Mouse (Mus musculus): Measurements from ENCODE around the gene P2ry14. TPM values are rescaled to one million over a fixed set of nuclear protein-coding genes. Genes with fewer than 3 reads are reported as not detected.
"Not testable (repeated sequence)": the region's sequence is repeated elsewhere in the genome, so short reads cannot be mapped to it uniquely, and the experiment has no call there.

The P2ry14 gene
- polyA plus RNA-seq, 1 experiment from 2014 or later: 2.3 TPM

- Histone ChIP-seq H3K4me1 (peaks cover 6% of the 10 kb centered on the region; the same call in 1 of the 2 replicates), H3K36me3 (no peaks in the 10 kb centered on the region), H3K9ac (no peak overlapping the region), H3K27me3 (no peaks in the 10 kb centered on the region), H3K9me3 (replicated peaks) (no peaks in the 10 kb centered on the region), H3K4me2 (replicated peaks) (no peak overlapping the region), H3K4me3 (replicated peaks) (no peak overlapping the region), H3K27ac (replicated peaks) (no peak overlapping the region)
- WGBS: 89% methylated on average over 3 of the region's 3 CpGs
- no peak for ATAC-seq (ENCODE audit: insufficient number of reproducible peaks, low FRiP score, low TSS enrichment, low read depth)
Measured at GRCm38 (mm10) chr3:59129547-59129946, 23.9 kb downstream of the P2ry14 start.

DNA sequence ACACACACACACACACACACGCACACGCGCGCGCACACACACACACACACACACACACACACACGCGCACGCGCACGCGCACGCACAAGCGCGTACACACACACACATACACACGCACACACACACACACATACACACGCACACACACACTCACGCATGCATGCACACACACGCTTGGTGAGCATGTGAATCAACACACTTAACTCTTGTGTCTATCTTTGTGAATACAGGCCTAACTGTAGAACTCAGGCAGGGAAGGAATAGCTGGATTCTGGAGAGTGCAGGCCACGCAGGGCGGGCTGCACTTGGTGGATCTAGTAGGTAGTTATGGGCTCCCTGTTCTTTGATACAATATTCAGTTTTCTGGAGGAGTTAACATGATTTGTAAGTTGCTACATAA, 24.7 kb downstream of the P2ry14 start:
- WGBS: 81% methylated on average over 20 of the region's 20 CpGs
- ATAC-seq (ENCODE audit: insufficient number of reproducible peaks, low FRiP score, low TSS enrichment, low read depth): no peak
- no peaks in the 10 kb centered on the region for H3K27me3 ChIP-seq

DNA sequence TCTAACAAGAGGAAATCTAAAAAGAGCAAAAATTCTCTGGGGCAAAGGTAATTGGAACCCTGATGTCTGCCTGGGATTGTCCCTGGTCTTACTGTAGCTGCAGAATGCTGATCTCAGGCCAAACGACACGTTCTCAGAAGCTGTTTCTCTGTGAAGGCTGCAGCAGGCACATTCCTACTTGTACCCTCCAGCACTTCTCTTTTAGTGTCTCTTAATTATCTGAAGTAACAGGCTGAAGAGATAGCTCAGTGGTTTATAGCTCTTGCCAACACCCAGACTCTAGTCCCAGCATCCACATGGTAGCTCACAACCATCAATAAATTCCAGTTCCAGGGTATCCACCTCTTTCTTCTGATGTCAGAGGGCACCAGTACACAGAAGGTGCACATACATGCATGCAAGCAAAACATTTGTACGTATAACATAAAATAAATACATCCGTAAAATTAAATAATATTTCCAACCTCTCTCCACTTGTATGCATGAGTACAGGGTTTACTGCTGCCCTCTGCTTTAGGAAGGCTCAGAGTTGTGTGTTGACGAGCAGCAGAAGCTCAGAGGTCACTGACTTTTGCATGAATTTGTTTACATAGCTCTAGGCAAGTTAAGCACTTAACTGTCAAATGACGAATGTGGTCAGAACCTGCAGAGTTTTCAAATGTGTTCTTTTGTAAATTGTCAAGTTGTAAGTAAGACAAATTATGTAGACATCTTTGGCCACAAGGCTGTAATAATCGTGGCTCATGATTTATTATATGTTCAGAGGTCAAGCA, 27.4 kb downstream of the P2ry14 start:
- no peak for ATAC-seq (ENCODE audit: insufficient number of reproducible peaks, low FRiP score, low TSS enrichment, low read depth)
- Histone ChIP-seq H3K4me3 (replicated peaks) (no peak overlapping the region), H3K9ac (no peak overlapping the region), H3K36me3 (no peaks in the 10 kb centered on the region), H3K9me3 (replicated peaks) (no peaks in the 10 kb centered on the region), H3K4me2 (replicated peaks) (no peak overlapping the region), H3K4me1 (peaks cover 16% of the 10 kb centered on the region), H3K27ac (replicated peaks) (no peak overlapping the region), H3K27me3 (no peaks in the 10 kb centered on the region)
- WGBS: 51% methylated on average over 7 of the region's 7 CpGs

More for the DNA sequence above, 24.7 kb downstream of the P2ry14 start:
- Histone ChIP-seq H3K36me3 (no peaks in the 10 kb centered on the region), H3K4me2 (replicated peaks) (no peak overlapping the region), H3K9ac (no peak overlapping the region), H3K4me3 (replicated peaks) (no peak overlapping the region), H3K27ac (replicated peaks) (no peak overlapping the region), H3K9me3 (replicated peaks) (no peaks in the 10 kb centered on the region), H3K4me1 (peaks cover 6% of the 10 kb centered on the region; the same call in 1 of the 2 replicates)

GRCm38 (mm10) chr3:59125022-59125421, 28.4 kb downstream of the P2ry14 start:
- WGBS: 65% methylated on average over 5 of the region's 5 CpGs
- Histone ChIP-seq H3K27ac (replicated peaks) (no peak overlapping the region), H3K9me3 (replicated peaks) (no peaks in the 10 kb centered on the region), H3K4me3 (replicated peaks) (no peak overlapping the region), H3K9ac (no peak overlapping the region), H3K4me1 (peaks cover 11% of the 10 kb centered on the region; the same call in 1 of the 2 replicates), H3K4me2 (replicated peaks) (no peak overlapping the region), H3K27me3 (no peaks in the 10 kb centered on the region), H3K36me3 (no peaks in the 10 kb centered on the region)
- no peak for ATAC-seq (ENCODE audit: insufficient number of reproducible peaks, low FRiP score, low TSS enrichment, low read depth)

- no peaks in the 10 kb centered on the region for H3K9me3 ChIP-seq (replicated peaks)
- no peak for ATAC-seq (ENCODE audit: insufficient number of reproducible peaks, low FRiP score, low TSS enrichment, low read depth)
- 51% methylated on average over 7 of the region's 7 CpGs for WGBS
- no peaks in the 10 kb centered on the region for H3K27me3 ChIP-seq
- no peak overlapping the region for H3K4me3 ChIP-seq (replicated peaks)
- no peak overlapping the region for H3K4me2 ChIP-seq (replicated peaks)
- no peak overlapping the region for H3K9ac ChIP-seq
- H3K4me1 ChIP-seq: peaks cover 11% of the 10 kb centered on the region; the same call in 1 of the 2 replicates
- 0 out of 2 replicates have a peak overlapping the region, but pooled peaks have one; percentile 40 for H3K27ac ChIP-seq (replicated peaks)
- no peaks in the 10 kb centered on the region for H3K36me3 ChIP-seq
Measured at GRCm38 (mm10) chr3:59121780-59122449, 31.5 kb downstream of the P2ry14 start.

DNA sequence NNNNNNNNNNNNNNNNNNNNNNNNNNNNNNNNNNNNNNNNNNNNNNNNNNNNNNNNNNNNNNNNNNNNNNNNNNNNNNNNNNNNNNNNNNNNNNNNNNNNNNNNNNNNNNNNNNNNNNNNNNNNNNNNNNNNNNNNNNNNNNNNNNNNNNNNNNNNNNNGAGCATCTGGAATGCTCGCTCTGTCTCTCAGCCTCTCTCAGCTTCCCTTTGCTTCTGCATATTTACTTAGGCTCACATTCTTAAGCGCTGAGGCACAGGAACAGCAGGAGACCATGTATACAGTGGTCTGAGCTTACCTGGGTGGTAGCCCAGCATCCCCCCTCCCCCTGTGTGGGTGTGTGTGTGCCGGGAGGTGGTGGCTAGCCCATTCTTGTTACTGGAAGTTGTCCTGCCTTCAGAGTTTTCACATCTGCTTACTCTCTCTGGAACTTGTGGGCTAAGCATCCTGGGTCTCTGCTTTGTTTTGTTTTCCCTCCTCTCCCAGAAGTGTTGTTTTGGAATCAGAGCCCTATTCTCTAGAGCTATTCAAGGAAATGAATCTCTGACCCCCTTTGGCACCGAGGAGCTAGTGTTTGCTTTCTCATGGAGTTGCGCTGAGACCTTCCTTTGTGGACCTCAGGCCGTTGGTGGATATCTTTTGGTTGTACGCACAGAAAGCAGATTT, 32.2 kb downstream of the P2ry14 start:
- H3K9ac ChIP-seq: no peak overlapping the region
- peaks cover 11% of the 10 kb centered on the region; the same call in 1 of the 2 replicates for H3K4me1 ChIP-seq
- H3K27me3 ChIP-seq: no peaks in the 10 kb centered on the region
- H3K27ac ChIP-seq (replicated peaks): 0 out of 2 replicates have a peak overlapping the region, but pooled peaks have one; percentile 40
- H3K36me3 ChIP-seq: no peaks in the 10 kb centered on the region
- ATAC-seq (ENCODE audit: insufficient number of reproducible peaks, low FRiP score, low TSS enrichment, low read depth): peak; percentile 77
- no peak overlapping the region for H3K4me2 ChIP-seq (replicated peaks)
- H3K4me3 ChIP-seq (replicated peaks): no peak overlapping the region
- WGBS: 34% methylated on average over 7 of the region's 7 CpGs
- H3K9me3 ChIP-seq (replicated peaks): no peaks in the 10 kb centered on the region

GRCm38 (mm10) chr3:59113973-59114517, 39.4 kb downstream of the P2ry14 start:
- H3K9ac ChIP-seq: no peak overlapping the region
- no peaks in the 10 kb centered on the region for H3K4me1 ChIP-seq
- ATAC-seq (ENCODE audit: insufficient number of reproducible peaks, low FRiP score, low TSS enrichment, low read depth): no peak
- no peaks in the 10 kb centered on the region for H3K36me3 ChIP-seq
- WGBS: 70% methylated on average over 8 of the region's 8 CpGs
- no peaks in the 10 kb centered on the region for H3K9me3 ChIP-seq (replicated peaks)
- H3K27me3 ChIP-seq: no peaks in the 10 kb centered on the region
- H3K4me3 ChIP-seq (replicated peaks): no peak overlapping the region
- no peak overlapping the region for H3K4me2 ChIP-seq (replicated peaks)
- H3K27ac ChIP-seq (replicated peaks): no peak overlapping the region

- H3K36me3 ChIP-seq; H3K27ac ChIP-seq (replicated peaks); ATAC-seq (ENCODE audit: insufficient number of reproducible peaks, low FRiP score, low TSS enrichment, low read depth); H3K27me3 ChIP-seq; H3K9me3 ChIP-seq (replicated peaks); H3K4me3 ChIP-seq (replicated peaks); H3K4me2 ChIP-seq (replicated peaks); H3K9ac ChIP-seq; H3K4me1 ChIP-seq: not testable (repeated sequence)
- 93% methylated on average over 4 of the region's 4 CpGs for WGBS
Measured at GRCm38 (mm10) chr3:59113291-59113690, 40.1 kb downstream of the P2ry14 start.

DNA sequence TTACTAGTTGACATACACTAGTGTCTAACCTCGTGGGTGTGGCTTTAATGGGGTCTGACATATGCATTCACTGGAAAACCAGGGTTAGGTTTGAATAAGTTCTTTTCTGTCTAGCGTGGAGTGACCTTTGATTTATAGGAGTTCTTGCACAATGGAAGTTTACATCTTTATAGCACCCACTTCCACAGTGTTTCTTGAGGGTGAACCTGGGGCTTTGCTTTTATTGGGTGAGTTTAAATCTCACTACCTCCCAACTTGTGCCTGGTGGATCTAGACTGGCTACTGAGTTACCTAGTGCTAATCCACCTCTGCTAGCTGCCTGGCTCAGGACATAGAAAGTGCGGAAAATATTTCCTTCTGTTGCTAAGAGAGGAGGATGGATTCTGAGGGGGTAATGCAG, 41.5 kb downstream of the P2ry14 start:
- 75% methylated on average over 3 of the region's 3 CpGs for WGBS

DNA sequence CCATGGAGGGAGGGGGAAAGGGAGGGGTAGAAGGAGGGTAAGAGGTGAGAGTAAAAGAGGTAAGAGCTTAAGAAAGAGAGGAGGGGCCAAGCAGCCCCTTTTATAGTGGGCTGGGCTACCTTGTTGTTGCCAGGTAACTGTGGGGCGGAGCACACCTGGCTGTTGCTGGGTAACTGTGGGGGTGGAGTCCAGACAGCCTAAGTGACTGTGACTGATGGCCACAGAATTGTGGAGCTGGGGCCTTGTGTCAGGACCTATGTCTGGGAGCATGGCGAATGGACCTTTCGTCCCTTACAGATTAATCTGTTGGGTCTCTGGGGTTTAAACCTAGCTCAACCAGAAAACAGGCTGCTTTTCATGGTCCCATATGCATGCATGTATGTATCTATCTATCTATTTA, 43.6 kb downstream of the P2ry14 start:
- H3K4me3 ChIP-seq (replicated peaks); H3K9me3 ChIP-seq (replicated peaks); ATAC-seq (ENCODE audit: insufficient number of reproducible peaks, low FRiP score, low TSS enrichment, low read depth); H3K4me1 ChIP-seq; H3K9ac ChIP-seq; H3K4me2 ChIP-seq (replicated peaks); H3K27me3 ChIP-seq; H3K36me3 ChIP-seq; H3K27ac ChIP-seq (replicated peaks): not testable (repeated sequence)
- 92% methylated on average over 3 of the region's 3 CpGs for WGBS

More for the DNA sequence above, 41.5 kb downstream of the P2ry14 start:
- no peak for ATAC-seq (ENCODE audit: insufficient number of reproducible peaks, low FRiP score, low TSS enrichment, low read depth)
- no peak overlapping the region for H3K4me2 ChIP-seq (replicated peaks)
- no peaks in the 10 kb centered on the region for H3K9me3 ChIP-seq (replicated peaks)
- H3K27ac ChIP-seq (replicated peaks): no peak overlapping the region
- H3K36me3 ChIP-seq: no peaks in the 10 kb centered on the region
- no peaks in the 10 kb centered on the region for H3K4me1 ChIP-seq
- H3K9ac ChIP-seq: no peak overlapping the region
- H3K27me3 ChIP-seq: no peaks in the 10 kb centered on the region
- H3K4me3 ChIP-seq (replicated peaks): no peak overlapping the region

DNA sequence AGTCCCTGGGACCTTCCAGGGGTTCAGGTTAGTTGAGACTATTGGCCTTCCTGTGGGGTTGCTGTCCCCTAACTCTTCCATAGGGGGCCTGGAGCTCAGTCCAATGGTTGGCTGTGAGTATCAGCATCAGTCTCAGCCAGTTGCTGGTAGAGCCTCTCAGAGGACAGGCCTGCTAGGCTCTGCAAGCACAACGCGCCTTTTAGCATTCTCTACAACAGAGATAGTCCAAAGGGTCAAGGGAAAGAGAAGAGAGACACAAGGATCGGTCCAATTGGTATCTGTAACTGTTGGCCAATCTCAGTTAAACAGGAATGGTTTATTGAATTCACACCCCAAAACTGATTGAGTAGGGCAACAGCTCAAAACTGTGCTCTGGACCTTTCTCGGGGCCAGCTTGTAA, 46.0 kb downstream of the P2ry14 start:
- Histone ChIP-seq H3K27ac (replicated peaks) (no peak overlapping the region), H3K27me3 (no peaks in the 10 kb centered on the region), H3K4me2 (replicated peaks) (no peak overlapping the region), H3K36me3 (no peaks in the 10 kb centered on the region), H3K9ac (no peak overlapping the region), H3K4me1 (no peaks in the 10 kb centered on the region), H3K4me3 (replicated peaks) (no peak overlapping the region), H3K9me3 (replicated peaks) (no peaks in the 10 kb centered on the region)
- WGBS: 92% methylated on average over 4 of the region's 4 CpGs
- ATAC-seq (ENCODE audit: insufficient number of reproducible peaks, low FRiP score, low TSS enrichment, low read depth): no peak
